Mouse (Mus musculus) lung, postnatal 0 days (tissue): ENCODE measurements at regions not wholly inside any gene's neighbourhood (a gene's known extent, or its start where the extent isn't known, plus 50 kb on each side); places are given as distances from the start of the nearest gene placed in this dataset.

Source experiments
- ATAC-seq: fragments of 200-750 bp; cut with Nextera tagmentation; 2 replicates; pipeline ENCODE4 v1.8.0; 2017; ENCODE audit warnings: moderate library complexity
- DNase-seq: peaks from one replicate; pipeline ENCODE4 v3.0.0-alpha.2; 2016; ENCODE audit warnings: low spot score
- H3K27ac ChIP-seq: fragments of 300-500 bp; sonication (generic); 2 replicates; pipeline ENCODE4 v1.5.1; 2014; ENCODE audit warnings: antibody characterized with exemption, mild to moderate bottlenecking, low read length, mixed read lengths
- H3K27me3 ChIP-seq: fragments of 300-500 bp; sonication (generic); replicated peaks from 2 replicates; pipeline ENCODE4 v1.6.1; 2014; ENCODE audit warnings: low read length, mixed read lengths; ENCODE audit not compliant: insufficient read depth
- H3K36me3 ChIP-seq: fragments of 300-500 bp; sonication (generic); 2 replicates; pipeline ENCODE4 v1.6.1; 2014; ENCODE audit warnings: low read length, mixed read lengths; ENCODE audit not compliant: insufficient read depth
- H3K4me1 ChIP-seq: fragments of 300-500 bp; sonication (generic); 2 replicates; pipeline ENCODE4 v1.6.1; 2014; ENCODE audit warnings: antibody characterized with exemption, low read depth, low read length, mixed read lengths; ENCODE audit not compliant: insufficient read depth
- H3K4me2 ChIP-seq: fragments of 300-500 bp; sonication (generic); replicated peaks from 2 replicates; pipeline ENCODE4 v1.6.1; 2014; ENCODE audit warnings: low read depth, mild to moderate bottlenecking, low read length, moderate library complexity, mixed read lengths
- H3K4me3 ChIP-seq: fragments of 300-500 bp; sonication (generic); 2 replicates; pipeline ENCODE4 v1.5.1; 2014; ENCODE audit warnings: low read depth, low read length
- H3K9ac ChIP-seq: fragments of 300-500 bp; sonication (generic); replicated peaks from 2 replicates; pipeline ENCODE4 v1.6.1; 2014; ENCODE audit warnings: low read depth, mild to moderate bottlenecking
- H3K9me3 ChIP-seq: fragments of 300-500 bp; sonication (generic); 2 replicates; pipeline ENCODE4 v1.6.1; 2016; ENCODE audit warnings: low read length, mixed read lengths
- CTCF ChIP-seq: IDR thresholded peaks from 2 replicates; pipeline ENCODE4 v1.5.1; 2016; ENCODE audit warnings: antibody characterized with exemption, mild to moderate bottlenecking
- EP300 ChIP-seq: IDR thresholded peaks from 2 replicates; pipeline ENCODE4 v1.6.1; 2016; ENCODE audit warnings: antibody characterized with exemption, mild to moderate bottlenecking, control low read depth
- WGBS: fragments of 180-500 bp; shearing (Covaris S2); extraction: QIAGEN DNeasy Blood & Tissue Kit; methylation state at CpG from one replicate; pipeline ENCODE4 v1.1.7; 2014; 5-methylcytosine and 5-hydroxymethylcytosine counted together

- Histone ChIP-seq H3K27me3 (no peaks in the 10 kb centered on the region), H3K36me3 (no peaks in the 10 kb centered on the region), H3K27ac (no peak overlapping the region), H3K4me3 (no peak overlapping the region), H3K9ac (no peak overlapping the region), H3K4me2 (no peak overlapping the region), H3K4me1 (no peaks in the 10 kb centered on the region), H3K9me3 (no peaks in the 10 kb centered on the region)
- TF ChIP-seq EP300 (no peak), CTCF (no peak)
- ATAC-seq: no peak
- no peak for DNase-seq
- WGBS: 66% methylated on average over 4 of the region's 4 CpGs
Measured at GRCm38 (mm10) chr1:184545111-184545510, 187.3 kb downstream of the Hlx start.

- DNase-seq: no peak
- H3K4me1 ChIP-seq: no peaks in the 10 kb centered on the region
- no peak for ATAC-seq
- H3K27me3 ChIP-seq: no peaks in the 10 kb centered on the region
- 71% methylated on average over 11 of the region's 11 CpGs for WGBS
- no peaks in the 10 kb centered on the region for H3K36me3 ChIP-seq
- no peak overlapping the region for H3K4me3 ChIP-seq
- TF ChIP-seq CTCF (no peak), EP300 (no peak)
- H3K27ac ChIP-seq: no peak overlapping the region
- no peaks in the 10 kb centered on the region for H3K9me3 ChIP-seq
- H3K4me2 ChIP-seq: no peak overlapping the region
- H3K9ac ChIP-seq: no peak overlapping the region
Measured at GRCm38 (mm10) chr1:184542321-184543115, 189.9 kb downstream of the Hlx start.

DNA sequence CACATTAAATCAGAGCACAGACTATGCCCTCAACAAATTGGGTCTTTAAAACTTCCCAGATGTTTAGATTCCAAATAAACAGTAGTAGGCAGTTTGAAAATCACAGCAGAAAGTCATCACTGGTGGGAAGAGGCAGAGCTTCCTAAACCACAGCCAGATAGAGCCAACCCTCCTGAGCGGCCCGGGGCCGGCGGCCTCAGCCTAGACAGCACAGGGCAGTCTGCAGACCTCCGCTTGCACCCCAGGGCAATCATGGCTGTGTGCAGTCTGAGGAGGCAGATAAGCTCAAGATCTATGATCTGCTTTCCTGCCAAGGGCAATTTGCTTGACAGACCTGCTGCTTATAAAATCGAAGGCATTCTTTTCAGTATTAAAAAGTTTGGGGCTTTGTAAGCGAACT lies 192.6 kb downstream of the Hlx start:
- Histone ChIP-seq H3K36me3 (no peaks in the 10 kb centered on the region), H3K27me3 (no peaks in the 10 kb centered on the region), H3K9ac (no peak overlapping the region), H3K27ac (no peak overlapping the region), H3K9me3 (no peaks in the 10 kb centered on the region), H3K4me3 (no peak overlapping the region), H3K4me2 (no peak overlapping the region), H3K4me1 (no peaks in the 10 kb centered on the region)
- ATAC-seq (no peak), DNase-seq (no peak)
- 44% methylated on average over 7 of the region's 7 CpGs for WGBS
- TF ChIP-seq EP300 (no peak), CTCF (no peak)

DNA sequence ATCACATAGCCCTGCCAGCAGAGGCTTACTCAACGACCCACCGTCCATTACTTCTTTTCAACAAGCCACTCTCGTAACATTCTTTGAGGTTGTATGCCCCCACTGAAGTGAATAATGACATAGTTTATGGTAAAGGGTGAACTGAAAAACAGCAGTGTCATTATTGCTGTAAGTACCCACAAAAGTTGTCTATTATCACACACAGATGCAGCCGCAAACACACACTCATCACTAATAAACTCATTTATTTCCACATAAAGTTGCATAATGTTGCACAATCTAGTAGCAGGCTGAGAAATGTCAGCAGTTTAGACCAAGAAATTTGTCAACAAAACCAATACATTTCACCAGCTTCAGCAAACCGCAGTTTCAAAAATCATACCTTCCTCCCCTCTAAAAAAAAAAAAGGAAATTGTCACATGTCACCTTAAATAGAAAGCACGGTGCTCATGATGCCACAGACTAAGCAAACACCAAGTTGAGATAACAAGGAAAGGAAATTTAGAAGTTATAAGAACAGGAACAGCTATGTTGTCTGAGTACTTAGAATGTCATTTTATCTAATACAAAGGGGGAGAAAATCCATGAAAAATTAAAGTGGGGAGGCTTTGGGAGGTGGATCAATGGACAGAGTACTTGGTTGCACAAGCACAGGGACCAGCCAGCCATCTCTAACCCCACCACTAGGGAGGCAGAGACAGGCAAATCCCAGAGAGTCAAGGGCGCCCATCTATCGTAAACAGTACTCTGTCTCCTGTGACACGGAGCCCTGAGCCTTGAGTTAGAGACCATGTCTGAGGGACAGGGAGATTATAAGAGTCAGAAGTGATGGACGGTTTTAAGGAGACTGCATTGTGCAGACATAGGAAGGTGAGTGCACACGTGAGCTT lies 195.9 kb downstream of the Hlx start:
- H3K4me2 ChIP-seq: no peak overlapping the region
- no peak overlapping the region for H3K9ac ChIP-seq
- DNase-seq (peak; percentile 84), ATAC-seq (peak; percentile 65)
- H3K4me1 ChIP-seq: no peaks in the 10 kb centered on the region
- H3K36me3 ChIP-seq: no peaks in the 10 kb centered on the region
- TF ChIP-seq EP300: peak; percentile 73
- TF ChIP-seq CTCF: 0 out of 2 replicates have a peak, but pooled peaks have one; percentile 7
- H3K9me3 ChIP-seq: no peaks in the 10 kb centered on the region
- WGBS: 54% methylated on average over 11 of the region's 11 CpGs
- no peak overlapping the region for H3K27ac ChIP-seq
- no peak overlapping the region for H3K4me3 ChIP-seq
- no peaks in the 10 kb centered on the region for H3K27me3 ChIP-seq

DNA sequence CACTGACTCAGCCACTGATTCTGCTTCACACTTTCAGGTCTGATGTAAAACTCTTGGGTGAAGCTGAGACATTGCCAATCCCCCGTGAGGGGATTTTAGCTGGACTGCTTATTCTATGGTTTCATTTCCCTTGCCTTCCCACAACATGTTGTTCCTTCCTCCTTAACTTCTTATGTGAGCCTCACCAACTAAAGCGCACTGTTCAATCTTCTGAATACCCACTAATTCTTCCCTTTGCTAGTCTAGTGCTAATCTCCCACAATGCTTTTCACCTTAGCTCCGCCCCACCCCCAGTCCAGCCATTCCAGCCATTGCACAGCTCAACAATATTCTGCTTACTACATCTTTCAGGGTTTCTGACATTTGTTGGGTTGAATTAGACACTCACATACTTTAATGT lies 196.7 kb downstream of the Hlx start:
- Histone ChIP-seq H3K4me3 (no peak overlapping the region), H3K4me1 (no peaks in the 10 kb centered on the region), H3K4me2 (no peak overlapping the region), H3K9ac (no peak overlapping the region), H3K27me3 (no peaks in the 10 kb centered on the region), H3K27ac (no peak overlapping the region), H3K36me3 (no peaks in the 10 kb centered on the region), H3K9me3 (no peaks in the 10 kb centered on the region)
- DNase-seq (no peak), ATAC-seq (no peak)
- WGBS: 92% methylated on average over 3 of the region's 3 CpGs
- TF ChIP-seq EP300 (no peak), CTCF (no peak)

GRCm38 (mm10) chr1:184534511-184534910 lies 197.9 kb downstream of the Hlx start:
- Histone ChIP-seq H3K9ac (no peak overlapping the region), H3K27me3 (no peaks in the 10 kb centered on the region), H3K4me2 (no peak overlapping the region), H3K4me3 (no peak overlapping the region), H3K9me3 (no peaks in the 10 kb centered on the region), H3K27ac (no peak overlapping the region), H3K36me3 (no peaks in the 10 kb centered on the region), H3K4me1 (no peaks in the 10 kb centered on the region)
- no peak for DNase-seq
- WGBS: 79% methylated on average over 4 of the region's 4 CpGs
- ATAC-seq: no peak
- TF ChIP-seq EP300: no peak
